Mouse (Mus musculus): Measurements from ENCODE around the gene H60b. TPM values are rescaled to one million over a fixed set of nuclear protein-coding genes. Genes with fewer than 3 reads are reported as not detected.

Gene H60b
- total RNA-seq, 2 experiments from 2014 or later = not detected

Other genes with a start within 250 kb of the H60b start
- not detected in 2 replicates for gene 4930444G20Rik, start 90.5 kb upstream of the H60b start, total RNA-seq (2014; fragmentation: Nextera tagmentation)
- gene 4930444G20Rik, start 90.5 kb upstream of the H60b start, total RNA-seq (2017) = not detected in 2 replicates
- 1.0 TPM in 1 of 2 replicates, not detected in the other for gene E030030I06Rik, start 9.3 kb upstream of the H60b start, total RNA-seq (2014; fragmentation: Nextera tagmentation)
- not detected in 2 replicates for gene E030030I06Rik, start 9.3 kb upstream of the H60b start, total RNA-seq (2017)
- not detected in 2 replicates for gene Raet1e, start within 50 bp of the H60b start, total RNA-seq (2014; fragmentation: Nextera tagmentation)
- not detected in 2 replicates for gene Raet1e, start within 50 bp of the H60b start, total RNA-seq (2017)
- gene Raet1d, start 202.0 kb downstream of the H60b start, total RNA-seq (2014; fragmentation: Nextera tagmentation) = not detected in 2 replicates
- not detected in 2 replicates for gene Raet1d, start 202.0 kb downstream of the H60b start, total RNA-seq (2017)

All from megakaryocyte-erythroid progenitor cell, adult 5-6 weeks (primary cell).